8 mouse cellular contexts compared by ENCODE assay signal in genomic region chr9:35122551-35123266, GRCm38 (mm10). TPM values are rescaled to one million over a fixed set of nuclear protein-coding genes. Genes with fewer than 3 reads are reported as not detected.
A peak's percentile ranks its signal among the peaks of the same experiment; 100 is the strongest.
DNase-seq lines count a peak whose midpoint lies in the region; ATAC-seq and TF ChIP-seq lines count a peak whose summit lies in the region.
"Had no signal": no experiment of that assay in that cellular context is flagged by ENCODE, and none has a peak within 500 bp of the region (broad histone marks: within the 10 kb centered on the region; RNA-seq: fewer than 3 reads in every experiment).

No protein-coding gene starts in this region.

- 74% methylated on average over 5 of the region's 5 CpGs for WGBS in lung, embryonic 15.5 days
- WGBS in intestine, postnatal 0 days: 71% methylated on average over 5 of the region's 5 CpGs
- WGBS in stomach, embryonic 15.5 days: 74% methylated on average over 5 of the region's 5 CpGs

- H3K36me3 ChIP-seq in lung, embryonic 15.5 days: peaks cover 10% of the 10 kb centered on the region; the same call in 1 of the 2 replicates
- peaks cover 22% of the 10 kb centered on the region; the same call in 1 of the 2 replicates for H3K36me3 ChIP-seq in intestine, postnatal 0 days (ENCODE audit: control insufficient read depth, insufficient read depth)
- H3K36me3 ChIP-seq in stomach, embryonic 15.5 days: no peaks in the 10 kb centered on the region

- ATAC-seq in lung, embryonic 15.5 days (ENCODE audit: borderline replicate concordance, extremely low read depth, low FRiP score, low TSS enrichment): no peak
- ATAC-seq in intestine, postnatal 0 days: 0 out of 2 replicates have a peak, but pooled peaks have one; percentile 19
- ATAC-seq in stomach, embryonic 15.5 days (ENCODE audit: insufficient read depth, low FRiP score, low read depth): peak; percentile 85; the same call in 1 of the 2 replicates

- no peak overlapping the region for H3K4me3 ChIP-seq in lung, embryonic 15.5 days
- no peak overlapping the region for H3K4me3 ChIP-seq in intestine, postnatal 0 days (ENCODE audit: low read depth, low read length)
- no peak overlapping the region for H3K4me3 ChIP-seq in stomach, embryonic 15.5 days (replicated peaks)

- no peak for TF ChIP-seq CTCF in intestine, postnatal 0 days (IDR thresholded peaks at IDR 0.05; ENCODE audit: low read depth)

- no peak for DNase-seq in lung, postnatal 10 days
- peak; percentile 49 for DNase-seq in c-Kit-positive CD71-negative TER-119-negative erythroid progenitor cells, embryonic 14.5 days (ENCODE audit: low read depth)
- DNase-seq in layer of hippocampus, postnatal 10 days (ENCODE audit: low spot score in 2 of 2): no peak
- DNase-seq in adrenal gland, postnatal 10 days: no peak
- DNase-seq: cerebellum, postnatal 25 days had no signal

- H3K27me3 ChIP-seq in lung, embryonic 15.5 days: no peaks in the 10 kb centered on the region
- no peaks in the 10 kb centered on the region for H3K27me3 ChIP-seq in intestine, postnatal 0 days (replicated peaks; ENCODE audit: control insufficient read depth, insufficient read depth, low read length)
- H3K27me3 ChIP-seq in stomach, embryonic 15.5 days (replicated peaks): no peaks in the 10 kb centered on the region

- peaks cover 18% of the 10 kb centered on the region for H3K4me1 ChIP-seq in lung, embryonic 15.5 days
- peaks cover 15% of the 10 kb centered on the region for H3K4me1 ChIP-seq in intestine, postnatal 0 days (replicated peaks; ENCODE audit: control insufficient read depth, insufficient read depth, low read length)
- H3K4me1 ChIP-seq in stomach, embryonic 15.5 days: peaks cover 3% of the 10 kb centered on the region; the same call in 1 of the 2 replicates

- H3K9ac ChIP-seq in lung, embryonic 15.5 days: no peak overlapping the region
- H3K9ac ChIP-seq in intestine, postnatal 0 days (ENCODE audit: low read depth, low read length): no peak overlapping the region
- H3K9ac ChIP-seq in stomach, embryonic 15.5 days: no peak overlapping the region

- H3K27ac ChIP-seq in lung, embryonic 15.5 days: peak overlapping the region; percentile 72; the same call in 1 of the 2 replicates
- H3K27ac ChIP-seq in intestine, postnatal 0 days (ENCODE audit: low read depth, low read length): peak overlapping the region; percentile 21
- H3K27ac ChIP-seq in stomach, embryonic 15.5 days: peak overlapping the region; percentile 37

- H3K4me2 ChIP-seq in lung, embryonic 15.5 days: no peak overlapping the region
- no peak overlapping the region for H3K4me2 ChIP-seq in intestine, postnatal 0 days (replicated peaks; ENCODE audit: low read depth)
- H3K4me2 ChIP-seq in stomach, embryonic 15.5 days: no peak overlapping the region

- H3K9me3 ChIP-seq in lung, embryonic 15.5 days: no peaks in the 10 kb centered on the region
- no peaks in the 10 kb centered on the region for H3K9me3 ChIP-seq in intestine, postnatal 0 days (ENCODE audit: control insufficient read depth)
- no peaks in the 10 kb centered on the region for H3K9me3 ChIP-seq in stomach, embryonic 15.5 days

RNA-seq across cellular contexts. Expression of gene St3gal4, which starts 3.6 kb away (rescaled TPM):
- 36.4 and 37.4 TPM in 2 replicates for polyA plus RNA-seq in lung, embryonic 15.5 days (2015; fragmentation: Nextera tagmentation; extraction: Ambion mirVana)
- 242 and 257 TPM in 2 replicates for polyA plus RNA-seq in intestine, postnatal 0 days (2015; fragmentation: Nextera tagmentation; extraction: Ambion mirVana)
- polyA plus RNA-seq in stomach, embryonic 15.5 days (2015; fragmentation: Nextera tagmentation; extraction: Ambion mirVana): 45.7 and 59.4 TPM in 2 replicates
- total RNA-seq in layer of hippocampus, postnatal 10 days (2021): 10 to 100 TPM; 18.8 to 22.1 TPM
- total RNA-seq in adrenal gland, postnatal 10 days (2021): 10 to 100 TPM; 39.2 to 40.2 TPM

RNA-seq across cellular contexts. Expression of gene Dcps, which starts 53.2 kb away (rescaled TPM):
- 92.6 and 93.1 TPM in 2 replicates for polyA plus RNA-seq in lung, embryonic 15.5 days (2015; fragmentation: Nextera tagmentation; extraction: Ambion mirVana)
- 25.7 and 26.1 TPM in 2 replicates for polyA plus RNA-seq in intestine, postnatal 0 days (2015; fragmentation: Nextera tagmentation; extraction: Ambion mirVana)
- 77.7 and 82.4 TPM in 2 replicates for polyA plus RNA-seq in stomach, embryonic 15.5 days (2015; fragmentation: Nextera tagmentation; extraction: Ambion mirVana)
- 10 to 100 TPM; 15.3 to 19.7 TPM for total RNA-seq in layer of hippocampus, postnatal 10 days (2021)
- 10 to 100 TPM; 25.3 to 29.3 TPM for total RNA-seq in adrenal gland, postnatal 10 days (2021)

Comparison
In these comparisons a context has a peak if more than half of its experiments do, and no peak if none do; other contexts are left out.
1. H3K27ac ChIP-seq: peak in every context shown above with its lines; median percentile 72 in lung, embryonic 15.5 days; 37 in stomach, embryonic 15.5 days; 21 in intestine, postnatal 0 days.